ENCODE assay signal across 8 mouse cellular contexts in the genomic region with DNA sequence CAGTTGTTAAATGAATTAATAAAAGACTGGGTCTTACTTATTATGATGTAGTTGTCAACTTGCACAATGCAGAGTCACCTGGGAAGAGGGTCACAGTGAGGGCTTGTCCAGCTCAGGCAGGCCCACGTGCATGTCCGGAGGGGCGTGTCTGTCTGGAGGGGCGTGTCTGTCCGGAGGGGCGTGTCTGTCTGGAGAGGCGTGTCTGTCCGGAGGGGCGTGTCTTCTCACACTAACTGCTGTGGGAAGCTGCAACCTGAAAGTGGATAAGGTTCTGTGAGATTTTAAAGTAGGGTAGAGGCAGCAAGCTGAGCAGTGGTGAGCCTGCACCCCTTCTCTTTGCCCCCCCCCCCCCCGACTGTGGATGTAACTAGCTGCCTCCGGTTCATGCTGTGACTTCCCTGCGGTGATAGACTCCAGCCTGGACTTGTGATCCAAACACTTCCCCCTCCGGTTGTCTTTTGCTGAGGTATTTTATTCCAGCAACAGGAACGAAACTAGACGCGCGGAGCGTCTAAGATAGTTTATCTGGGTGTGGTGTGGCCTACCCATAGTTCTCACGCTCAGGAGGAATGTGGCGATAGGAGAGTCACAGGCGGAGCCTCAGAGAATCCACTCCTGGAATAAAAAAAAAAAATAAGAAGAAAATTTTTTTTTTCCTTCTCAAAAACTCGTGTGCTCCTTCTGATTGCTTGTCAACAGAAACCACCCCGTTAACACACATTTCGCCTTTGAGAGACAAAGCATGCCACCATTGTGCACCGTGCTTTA. TPM values are rescaled to one million over a fixed set of nuclear protein-coding genes. Genes with fewer than 3 reads are reported as not detected.
DNase-seq lines count a peak whose midpoint lies in the region; ATAC-seq lines count a peak whose summit lies in the region.

No protein-coding gene starts in this region.

- H3K27me3 ChIP-seq in stomach, embryonic 14.5 days (ENCODE audit: control insufficient read depth, insufficient read depth, low read length): peaks cover 3% of the 10 kb centered on the region; the same call in 1 of the 2 replicates
- H3K27me3 ChIP-seq in midbrain, embryonic 14.5 days (ENCODE audit: control insufficient read depth, insufficient read depth, low read length): no peaks in the 10 kb centered on the region

- H3K4me2 ChIP-seq in stomach, embryonic 14.5 days (replicated peaks; ENCODE audit: low read depth, low read length): no peak overlapping the region
- H3K4me2 ChIP-seq in midbrain, embryonic 14.5 days (ENCODE audit: low read length): no peak overlapping the region

- no peaks in the 10 kb centered on the region for H3K36me3 ChIP-seq in stomach, embryonic 14.5 days (ENCODE audit: control insufficient read depth, insufficient read depth, low read length)
- no peaks in the 10 kb centered on the region for H3K36me3 ChIP-seq in midbrain, embryonic 14.5 days (ENCODE audit: control insufficient read depth, insufficient read depth, low read length)

- peak overlapping the region; percentile 44; the same call in 1 of the 2 replicates for H3K27ac ChIP-seq in stomach, embryonic 14.5 days (ENCODE audit: low read length)
- H3K27ac ChIP-seq in midbrain, embryonic 14.5 days (replicated peaks; ENCODE audit: low read depth, low read length): no peak overlapping the region

- no peaks in the 10 kb centered on the region for H3K4me1 ChIP-seq in stomach, embryonic 14.5 days (ENCODE audit: control insufficient read depth, insufficient read depth, low read length)
- H3K4me1 ChIP-seq in midbrain, embryonic 14.5 days (ENCODE audit: control insufficient read depth, insufficient read depth, low read length): no peaks in the 10 kb centered on the region

- no peak overlapping the region for H3K4me3 ChIP-seq in stomach, embryonic 14.5 days (ENCODE audit: low read depth, low read length)
- H3K4me3 ChIP-seq in midbrain, embryonic 14.5 days (replicated peaks; ENCODE audit: low read depth, low read length): no peak overlapping the region

- no peaks in the 10 kb centered on the region for H3K9me3 ChIP-seq in stomach, embryonic 14.5 days (ENCODE audit: control insufficient read depth, low read depth, low read length)
- H3K9me3 ChIP-seq in midbrain, embryonic 14.5 days (ENCODE audit: control insufficient read depth, low read length): no peaks in the 10 kb centered on the region

- H3K9ac ChIP-seq in stomach, embryonic 14.5 days (replicated peaks; ENCODE audit: low read depth, low read length): no peak overlapping the region
- no peak overlapping the region for H3K9ac ChIP-seq in midbrain, embryonic 14.5 days (replicated peaks; ENCODE audit: low read length)

- DNase-seq in lung, adult 18-20 months: peak; percentile 48 to 67
- no peak for DNase-seq in lung, postnatal 25 days (ENCODE audit: low spot score)
- peak; percentile 46 for DNase-seq in embryo, embryonic 10.5 days (ENCODE audit: low spot score)
- DNase-seq in kidney, postnatal 4 days: peak; percentile 61 to 73
- no peak for DNase-seq in layer of hippocampus, postnatal 10 days (ENCODE audit: low spot score in 2 of 2)
- no peak for DNase-seq in thymus, postnatal 10 days (ENCODE audit: low spot score in 2 of 2)
- DNase-seq in midbrain, embryonic 14.5 days: no peak

- WGBS in stomach, embryonic 14.5 days: 53% methylated on average over 24 of the region's 25 CpGs
- WGBS in midbrain, embryonic 14.5 days: 63% methylated on average over 25 of the region's 25 CpGs

- ATAC-seq in stomach, embryonic 14.5 days (ENCODE audit: insufficient number of reproducible peaks, insufficient read depth, low FRiP score, low read depth): peak; percentile 61
- no peak for ATAC-seq in midbrain, embryonic 14.5 days (ENCODE audit: low FRiP score, low TSS enrichment)

RNA-seq across cellular contexts. Expression of a gene that starts 4.6 kb away (rescaled TPM):
- 21.2 and 22.8 TPM in 2 replicates for polyA plus RNA-seq in stomach, embryonic 14.5 days (2014; fragmentation: Nextera tagmentation; extraction: Ambion mirVana)
- 10 to 100 TPM; 40.4 to 43.8 TPM for total RNA-seq in layer of hippocampus, postnatal 10 days (2021)
- polyA plus RNA-seq in midbrain, embryonic 14.5 days (2014; fragmentation: Nextera tagmentation; extraction: Ambion mirVana): 63.4 and 71.1 TPM in 2 replicates

RNA-seq across cellular contexts. Expression of a gene that starts 10.3 kb away (rescaled TPM):
- 9.2 and 13.0 TPM in 2 replicates for polyA plus RNA-seq in stomach, embryonic 14.5 days (2014; fragmentation: Nextera tagmentation; extraction: Ambion mirVana)
- 1 to 10 TPM in 1 of 2 experiments, under 1 TPM in 1; 0.56 to 5.3 TPM for total RNA-seq in layer of hippocampus, postnatal 10 days (2021)
- polyA plus RNA-seq in midbrain, embryonic 14.5 days (2014; fragmentation: Nextera tagmentation; extraction: Ambion mirVana): 0.91 TPM in 1 of 2 replicates, not detected in the other

Comparison
In these comparisons a context has a peak if more than half of its experiments do, and no peak if none do; other contexts are left out.
1. DNase-seq: peak in lung, adult 18-20 months (2 of 2), embryo, embryonic 10.5 days (single experiment) and kidney, postnatal 4 days (2 of 2); none in lung, postnatal 25 days (single experiment), layer of hippocampus, postnatal 10 days (0 of 2), thymus, postnatal 10 days (0 of 2) and midbrain, embryonic 14.5 days (single experiment).